11 mouse cellular contexts compared by ENCODE assay signal in the genomic region with DNA sequence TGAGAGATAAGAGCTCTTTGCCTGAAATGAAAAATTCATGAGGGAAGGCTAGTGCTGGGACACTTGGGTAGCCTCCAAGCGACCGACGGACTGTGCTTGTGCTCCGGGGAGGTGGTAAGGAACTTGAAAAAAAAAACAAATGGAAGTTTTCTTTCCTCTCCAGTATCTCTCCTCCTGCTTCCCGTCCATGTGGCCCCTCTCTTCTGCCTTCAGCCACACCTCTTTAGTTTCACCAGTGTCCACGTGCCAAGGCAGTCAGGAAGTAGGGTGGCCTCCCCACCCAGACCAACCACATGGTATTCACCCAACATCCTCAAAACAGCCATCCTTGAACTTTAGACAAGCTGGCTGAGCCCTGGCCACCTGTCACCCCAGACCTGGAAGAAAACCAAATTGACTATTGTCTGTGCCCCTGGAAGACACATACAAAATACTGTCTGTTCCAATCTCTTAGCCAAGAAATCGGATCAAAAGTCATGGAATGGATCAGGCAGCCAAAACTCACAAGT. TPM values are rescaled to one million over a fixed set of nuclear protein-coding genes. Genes with fewer than 3 reads are reported as not detected.
DNase-seq lines count a peak whose midpoint lies in the region; ATAC-seq and TF ChIP-seq lines count a peak whose summit lies in the region.
"Had no signal": no experiment of that assay in that cellular context is flagged by ENCODE, and none has a peak within 500 bp of the region (broad histone marks: within the 10 kb centered on the region; RNA-seq: fewer than 3 reads in every experiment).

No protein-coding gene starts in this region.

- 64% methylated on average over 7 of the region's 7 CpGs for WGBS in intestine, embryonic 16.5 days

- intact Hi-C loops in heart, postnatal 36 days (cut with DNase I), result loop anchor here (10.0 kb wide), 1 partner anchor 217 kb away; a partner anchor contains a TSS

- no peaks in the 10 kb centered on the region for H3K36me3 ChIP-seq in intestine, embryonic 16.5 days (ENCODE audit: control insufficient read depth, insufficient read depth, low read length)
- H3K36me3 ChIP-seq: liver, embryonic 13.5 days; midbrain, embryonic 15.5 days had no signal

- TF ChIP-seq CTCF in layer of hippocampus, adult 2 months (conservative IDR thresholded peaks at IDR 0.05), result no peak

- DNase-seq in adrenal gland, adult 2 months, result peak; percentile 74
- no peak for DNase-seq in adrenal gland, adult 18-20 months (ENCODE audit: low spot score in 2 of 2)
- DNase-seq in layer of hippocampus, adult 2 months (ENCODE audit: low spot score in 2 of 2), result no peak
- DNase-seq in layer of hippocampus, postnatal 36 days, result no peak
- DNase-seq in heart, postnatal 36 days, result peak; percentile 41 to 45
- DNase-seq in lung, postnatal 36 days, result peak; percentile 55
- DNase-seq: embryo, embryonic 11 days; liver, embryonic 13.5 days had no signal

- H3K27ac ChIP-seq in layer of hippocampus, adult 2 months, result peak overlapping the region; percentile 23; the same call in 1 of the 2 replicates
- H3K27ac ChIP-seq in intestine, embryonic 16.5 days (ENCODE audit: low read length), result no peak overlapping the region
- H3K27ac ChIP-seq: liver, embryonic 13.5 days; midbrain, embryonic 15.5 days had no signal

- no peak overlapping the region for H3K4me3 ChIP-seq in layer of hippocampus, adult 2 months
- H3K4me3 ChIP-seq in intestine, embryonic 16.5 days (ENCODE audit: low read length), result no peak overlapping the region
- H3K4me3 ChIP-seq: liver, embryonic 13.5 days; midbrain, embryonic 15.5 days had no signal

- H3K4me2 ChIP-seq in intestine, embryonic 16.5 days (ENCODE audit: low read depth, low read length), result no peak overlapping the region
- H3K4me2 ChIP-seq: liver, embryonic 13.5 days; midbrain, embryonic 15.5 days had no signal

- no peak for ATAC-seq in activated CD4-positive, CD25-positive, alpha-beta regulatory T cell, adult 4 months
- no peak for ATAC-seq in intestine, embryonic 16.5 days
- ATAC-seq: midbrain, embryonic 15.5 days had no signal

- H3K9me3 ChIP-seq in intestine, embryonic 16.5 days (ENCODE audit: control insufficient read depth, low read length), result no peaks in the 10 kb centered on the region
- H3K9me3 ChIP-seq: liver, embryonic 13.5 days; midbrain, embryonic 15.5 days had no signal

- no peaks in the 10 kb centered on the region for H3K27me3 ChIP-seq in intestine, embryonic 16.5 days (replicated peaks; ENCODE audit: control insufficient read depth, insufficient read depth, low read length)
- H3K27me3 ChIP-seq: midbrain, embryonic 15.5 days had no signal

- H3K9ac ChIP-seq in intestine, embryonic 16.5 days (ENCODE audit: low read depth, low read length), result no peak overlapping the region
- H3K9ac ChIP-seq: liver, embryonic 13.5 days; midbrain, embryonic 15.5 days had no signal

- H3K4me1 ChIP-seq in intestine, embryonic 16.5 days (ENCODE audit: control insufficient read depth, insufficient read depth, low read length), result 0 out of 2 replicates have a peak, but pooled peaks cover 4% of the 10 kb centered on the region

RNA-seq across cellular contexts. Expression of a gene that starts 25.1 kb away (rescaled TPM):
- 1,000 to 10,000 TPM; 1,164 to 1,465 TPM for total RNA-seq in adrenal gland, adult 2 months (2021)
- polyA plus RNA-seq in adrenal gland, adult 2 months (2012; rRNA removed), result 187 and 262 TPM in 2 replicates
- total RNA-seq in adrenal gland, adult 18-20 months (2021), result 1,000 to 10,000 TPM; 1,132 to 1,460 TPM
- total RNA-seq in layer of hippocampus, adult 2 months (2021), result 10 to 100 TPM; 69.6 to 70.8 TPM
- 10 to 100 TPM; 67.6 to 67.7 TPM for total RNA-seq in layer of hippocampus, postnatal 36 days (2021)
- 10 to 100 TPM; 29.7 to 37.5 TPM for total RNA-seq in heart, postnatal 36 days (2021)
- 10 to 100 TPM; 16.9 to 27.7 TPM for polyA plus RNA-seq in activated CD4-positive, CD25-positive, alpha-beta regulatory T cell, adult 4 months (2017; shearing (Covaris generic))
- polyA plus RNA-seq in intestine, embryonic 16.5 days (2015; fragmentation: Nextera tagmentation; extraction: Ambion mirVana), result 11.5 and 15.1 TPM in 2 replicates

Comparison
In these comparisons a context has a peak if more than half of its experiments do, and no peak if none do; other contexts are left out.
1. DNase-seq: peak in adrenal gland, adult 2 months (single experiment), heart, postnatal 36 days (2 of 2) and lung, postnatal 36 days (single experiment); none in adrenal gland, adult 18-20 months (0 of 2), layer of hippocampus, adult 2 months (0 of 2) and layer of hippocampus, postnatal 36 days (0 of 2).
2. RNA of a gene that starts 25.1 kb away (total RNA-seq): 1,164 to 1,465 TPM in adrenal gland, adult 2 months and 1,132 to 1,460 TPM in adrenal gland, adult 18-20 months; 69.6 to 70.8 TPM in layer of hippocampus, adult 2 months, 67.6 to 67.7 TPM in layer of hippocampus, postnatal 36 days and 29.7 to 37.5 TPM in heart, postnatal 36 days; every median in the first group is over 10 times any median in the second.